Mouse (Mus musculus): ENCODE measurements at regions not wholly inside any gene's neighbourhood (a gene's known extent, or its start where the extent isn't known, plus 50 kb on each side); places are given as distances from the start of the nearest gene placed in this dataset.

DNA sequence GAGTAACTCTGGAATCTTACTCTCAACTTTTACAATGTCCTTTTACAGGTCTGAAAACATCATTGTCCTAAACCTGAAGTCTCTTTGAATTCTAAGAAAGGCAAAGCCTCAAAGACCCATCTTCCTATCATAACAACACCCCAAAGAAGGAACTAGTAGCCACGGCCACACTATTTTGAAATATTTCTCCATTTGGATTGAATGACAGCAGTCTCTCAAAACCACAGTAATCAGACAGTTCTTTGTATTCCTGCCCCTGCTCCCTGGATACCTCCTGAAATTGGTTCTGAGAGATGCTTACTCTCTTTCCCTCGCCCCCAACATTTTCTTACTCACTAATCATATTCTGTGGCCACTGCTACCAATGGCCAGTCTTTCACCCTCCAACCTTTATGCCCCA is 276.8 kb downstream of the Gm11232 start:
- TF ChIP-seq EP300 (IDR thresholded peaks at IDR 0.05; ENCODE audit: insufficient read depth, low read depth, low read length) (no peak), POLR2A (IDR thresholded peaks at IDR 0.05; ENCODE audit: insufficient read depth, low read depth, low read length) (no peak), CTCF (IDR thresholded peaks at IDR 0.05) (no peak)

Data from heart, adult 2 months (tissue).